Mouse (Mus musculus) heart, adult 2 months (tissue): ENCODE data around the gene Setdb1. TPM values are rescaled to one million over a fixed set of nuclear protein-coding genes. Genes with fewer than 3 reads are reported as not detected.

Experiments
- DNase-seq, 2 experiments: peaks; one replicate each; pipeline ENCODE4 v3.0.0; 2021
- H3K27ac ChIP-seq: fragments of 200-600 bp; 2 replicates; pipeline ENCODE4 v1.8.1; 2022
- H3K27me3 ChIP-seq: fragments of 200-500 bp; 2 replicates; pipeline ENCODE4 v1.6.1; 2012; ENCODE audit warnings: mild to moderate bottlenecking, low read length, inconsistent platforms, mixed read lengths; ENCODE audit not compliant: control insufficient read depth, insufficient read depth
- H3K36me3 ChIP-seq: fragments of 200-500 bp; 2 replicates; pipeline ENCODE4 v1.6.1; 2012; ENCODE audit warnings: low read length, inconsistent platforms; ENCODE audit not compliant: control insufficient read depth, insufficient read depth
- H3K4me1 ChIP-seq: fragments of 200-500 bp; 2 replicates; pipeline ENCODE4 v1.6.1; 2011; ENCODE audit warnings: low read length; ENCODE audit not compliant: control insufficient read depth, insufficient read depth
- H3K4me3 ChIP-seq: fragments of 200-600 bp; 2 replicates; pipeline ENCODE4 v1.8.1; 2022
- H3K79me2 ChIP-seq: fragments of 200-500 bp; replicated peaks from 2 replicates; pipeline ENCODE4 v1.6.1; 2012; ENCODE audit warnings: mild to moderate bottlenecking, inconsistent platforms, low read length, moderate library complexity, mixed read lengths; ENCODE audit not compliant: control insufficient read depth, insufficient read depth
- H3K9ac ChIP-seq: fragments of 200-500 bp; 2 replicates; pipeline ENCODE4 v1.6.1; 2012; ENCODE audit warnings: low read depth, mild to moderate bottlenecking, control low read depth, inconsistent platforms, low read length, mixed read lengths
- CTCF ChIP-seq: fragments of 200-600 bp; IDR thresholded peaks from 2 replicates; pipeline ENCODE4 v1.8.1; 2022; ENCODE audit warnings: antibody characterized with exemption, mild to moderate bottlenecking, moderate library complexity
- EP300 ChIP-seq: fragments of 200-500 bp; IDR thresholded peaks from 2 replicates; pipeline ENCODE4 v1.6.1; 2011; ENCODE audit warnings: low read depth, low read length, control low read depth; ENCODE audit not compliant: insufficient read depth
- POLR2A ChIP-seq: fragments of 200-500 bp; IDR thresholded peaks from 2 replicates; pipeline ENCODE4 v1.6.1; 2011; ENCODE audit warnings: mild to moderate bottlenecking, low read depth, low read length, control low read depth; ENCODE audit not compliant: insufficient read depth
- WGBS: fragments of 180-500 bp; shearing (Covaris S2); methylation state at CpG from one replicate; pipeline ENCODE4 v1.1.7; 2018; 5-methylcytosine and 5-hydroxymethylcytosine counted together
- intact Hi-C: fragments of 180-260 bp; cut with DNase I; formaldehyde crosslinking; loops from one replicate; pipeline ENCODE4 v1.15.1; 2025
- polyA plus RNA-seq: library from polyadenylated mRNA; depleted of rRNA; stranded (reverse); fragments of >200 nt; gene quantifications from 2 replicates; pipeline ENCODE4 v1.2.3, GENCODE M21; 2012
- total RNA-seq, 2 experiments: library from RNA; stranded (reverse); gene quantifications; 2 replicates each; pipeline ENCODE4 v1.2.3; 2021

The Setdb1 gene
- total and polyA plus RNA-seq, 3 experiments, result 8.0 to 12.2 (median 10.4) TPM

GRCm38 (mm10) chr3:95319701-95320625, 37.0 kb downstream of the Setdb1 start:
- WGBS, result 65% methylated on average over 12 of the region's 12 CpGs
- no peaks in the 10 kb centered on the region for H3K27me3 ChIP-seq
- peaks cover 8% of the 10 kb centered on the region; the same call in 1 of the 2 replicates for H3K36me3 ChIP-seq
- DNase-seq, result no peak
- no peak overlapping the region for H3K9ac ChIP-seq
- no peak overlapping the region for H3K4me3 ChIP-seq
- no peak for TF ChIP-seq EP300
- TF ChIP-seq CTCF, result no peak
- no peak for TF ChIP-seq POLR2A
- no peaks in the 10 kb centered on the region for H3K79me2 ChIP-seq
- no peak overlapping the region for H3K27ac ChIP-seq
- peaks cover 14% of the 10 kb centered on the region for H3K4me1 ChIP-seq
- intact Hi-C loops, result no loop called here

- TF ChIP-seq POLR2A (no peak), EP300 (no peak), CTCF (no peak)
- WGBS, result 30% methylated on average over 2 of the region's 2 CpGs
- intact Hi-C loops, result no loop called here
- peaks cover 8% of the 10 kb centered on the region; the same call in 1 of the 2 replicates for H3K36me3 ChIP-seq
- peak overlapping the region; percentile 54; the same call in 1 of the 2 replicates for H3K27ac ChIP-seq
- peaks cover 14% of the 10 kb centered on the region for H3K4me1 ChIP-seq
- H3K4me3 ChIP-seq, result no peak overlapping the region
- no peaks in the 10 kb centered on the region for H3K79me2 ChIP-seq
- peak overlapping the region; percentile 34; the same call in 1 of the 2 replicates for H3K9ac ChIP-seq
- H3K27me3 ChIP-seq, result no peaks in the 10 kb centered on the region
- DNase-seq, result no peak
These were observed 37.9 kb downstream of the Setdb1 start for GRCm38 (mm10) chr3:95319110-95319509.

- peak overlapping the region; percentile 54 for H3K27ac ChIP-seq
- H3K9ac ChIP-seq, result peak overlapping the region; percentile 34; the same call in 1 of the 2 replicates
- no peaks in the 10 kb centered on the region for H3K27me3 ChIP-seq
- peaks cover 8% of the 10 kb centered on the region; the same call in 1 of the 2 replicates for H3K36me3 ChIP-seq
- no peak overlapping the region for H3K4me3 ChIP-seq
- H3K4me1 ChIP-seq, result peaks cover 14% of the 10 kb centered on the region
- H3K79me2 ChIP-seq, result no peaks in the 10 kb centered on the region
- intact Hi-C loops, result no loop called here
- 37% methylated on average over 6 of the region's 6 CpGs for WGBS
- DNase-seq, result peak; percentile 61 to 83
- TF ChIP-seq POLR2A (no peak; the same call in 1 of the 2 replicates), EP300 (no peak), CTCF (no peak)
These were observed 38.5 kb downstream of the Setdb1 start for GRCm38 (mm10) chr3:95318548-95318947.

GRCm38 (mm10) chr3:95317414-95318080, 39.5 kb downstream of the Setdb1 start:
- H3K36me3 ChIP-seq, result peaks cover 8% of the 10 kb centered on the region; the same call in 1 of the 2 replicates
- 15% methylated on average over 12 of the region's 12 CpGs for WGBS

GRCm38 (mm10) chr3:95315844-95316550, 41.0 kb downstream of the Setdb1 start:
- peaks cover 14% of the 10 kb centered on the region for H3K4me1 ChIP-seq
- peak overlapping the region; percentile 93 for H3K4me3 ChIP-seq
- peak overlapping the region; percentile 85 for H3K27ac ChIP-seq
- peak overlapping the region; percentile 100 for H3K9ac ChIP-seq
- WGBS, result 6% methylated on average over 9 of the region's 9 CpGs
- no peak for TF ChIP-seq EP300
- no peak for TF ChIP-seq CTCF
- no peak for TF ChIP-seq POLR2A
- intact Hi-C loops, result loop anchor here (2.0 kb wide), 3 partner anchors 33 to 117 kb away; partner anchors contain the start of genes Prune1 and Setdb1
- H3K79me2 ChIP-seq, result no peaks in the 10 kb centered on the region
- H3K27me3 ChIP-seq, result no peaks in the 10 kb centered on the region
- H3K36me3 ChIP-seq, result peaks cover 8% of the 10 kb centered on the region; the same call in 1 of the 2 replicates
- no peak for DNase-seq

More at GRCm38 (mm10) chr3:95317414-95318080, 39.5 kb downstream of the Setdb1 start:
- no peak overlapping the region for H3K4me3 ChIP-seq
- DNase-seq, result peak; percentile 56 to 67
- H3K27me3 ChIP-seq, result no peaks in the 10 kb centered on the region
- intact Hi-C loops, result no loop called here
- peak overlapping the region; percentile 21 for H3K9ac ChIP-seq
- H3K79me2 ChIP-seq, result no peaks in the 10 kb centered on the region
- H3K4me1 ChIP-seq, result peaks cover 14% of the 10 kb centered on the region
- TF ChIP-seq EP300, result no peak
- peak; percentile 83 for TF ChIP-seq CTCF
- TF ChIP-seq POLR2A, result no peak
- peak overlapping the region; percentile 36 for H3K27ac ChIP-seq
